15 mouse cellular contexts compared by ENCODE assay signal in the genomic region with DNA sequence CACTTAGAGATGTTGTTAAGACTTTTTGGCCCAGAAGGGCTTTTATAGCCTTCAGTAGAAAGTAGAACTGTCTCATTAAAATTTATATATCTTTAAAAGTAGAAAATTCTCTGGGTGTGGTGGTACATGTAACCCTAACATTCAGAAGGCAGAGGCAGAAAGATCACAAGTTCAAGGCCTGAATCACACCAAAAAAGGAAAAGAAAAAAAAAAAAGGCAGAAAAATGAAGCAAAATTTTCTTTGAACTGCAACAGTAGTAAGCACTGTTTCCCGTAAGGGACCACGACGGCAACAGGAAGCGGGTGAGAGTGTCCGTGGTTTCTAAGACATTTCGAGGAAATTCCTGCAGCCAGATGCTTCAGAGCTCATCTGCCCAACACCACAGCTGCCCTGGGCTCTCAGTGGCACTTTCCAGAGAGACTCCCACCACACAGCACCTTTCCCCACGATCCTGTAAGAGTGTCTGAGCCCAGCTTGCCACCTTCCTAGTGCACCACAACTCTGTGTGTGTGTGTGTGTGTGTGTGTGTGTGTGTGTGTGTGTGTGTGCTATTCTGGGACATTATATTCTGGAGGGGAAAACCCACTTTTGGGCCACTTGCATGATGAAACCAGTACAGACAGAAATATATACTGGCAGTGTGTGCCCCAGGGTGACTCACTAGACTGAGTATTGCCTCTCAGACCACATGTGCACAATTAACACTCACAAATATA. TPM values are rescaled to one million over a fixed set of nuclear protein-coding genes. Genes with fewer than 3 reads are reported as not detected.
DNase-seq lines count a peak whose midpoint lies in the region; ATAC-seq and TF ChIP-seq lines count a peak whose summit lies in the region.
"Had no signal": no experiment of that assay in that cellular context is flagged by ENCODE, and none has a peak within 500 bp of the region (broad histone marks: within the 10 kb centered on the region; RNA-seq: fewer than 3 reads in every experiment).

No protein-coding gene starts in this region.

- no peak overlapping the region for H3K9ac ChIP-seq in kidney, embryonic 14.5 days (ENCODE audit: low read depth, low read length)
- H3K9ac ChIP-seq: limb, embryonic 13.5 days; stomach, embryonic 15.5 days had no signal

- no peaks in the 10 kb centered on the region for H3K9me3 ChIP-seq in kidney, embryonic 14.5 days (ENCODE audit: control insufficient read depth, low read length)
- H3K9me3 ChIP-seq: forebrain, embryonic 10.5 days; G1E; limb, embryonic 13.5 days; stomach, embryonic 15.5 days had no signal

- H3K27ac ChIP-seq in kidney, embryonic 14.5 days (ENCODE audit: low read depth, low read length): no peak overlapping the region
- H3K27ac ChIP-seq in bone marrow macrophage, adult 2 months (ENCODE audit: insufficient read depth, low read depth, low read length): peak overlapping the region; percentile 14; the same call in 1 of the 2 replicates
- H3K27ac ChIP-seq: forebrain, embryonic 10.5 days; limb, embryonic 13.5 days; macrophage; stomach, embryonic 15.5 days had no signal

- no peak for TF ChIP-seq CTCF in bone marrow macrophage, adult 2 months (IDR thresholded peaks at IDR 0.05; ENCODE audit: low read depth, low read length)

- no peaks in the 10 kb centered on the region for H3K4me1 ChIP-seq in kidney, embryonic 14.5 days (ENCODE audit: control insufficient read depth, insufficient read depth, low read length)
- H3K4me1 ChIP-seq in bone marrow macrophage, adult 2 months (ENCODE audit: control insufficient read depth, insufficient read depth, low read length): peaks cover 14% of the 10 kb centered on the region

- no peak for ATAC-seq in kidney, embryonic 14.5 days (ENCODE audit: low FRiP score, low TSS enrichment)

- DNase-seq in kidney, postnatal 10 days: peak; percentile 50
- DNase-seq in A20 (ENCODE audit: low read depth, low spot score): peak; percentile 42
- DNase-seq in natural killer cell, adult 2 months (ENCODE audit: low spot score in 2 of 2): peak; percentile 71 to 81
- DNase-seq in urinary bladder, adult 2 months (ENCODE audit: low spot score): no peak
- no peak for DNase-seq in urinary bladder, postnatal 14 days (ENCODE audit: low spot score)
- no peak for DNase-seq in cerebellum, adult 9-10 months
- DNase-seq: gastrocnemius, postnatal 14 days; retina, postnatal 1 day had no signal

- no peak for TF ChIP-seq POLR2A in bone marrow macrophage, adult 2 months (IDR thresholded peaks at IDR 0.05; ENCODE audit: borderline replicate concordance, low read depth, low read length)

- no peaks in the 10 kb centered on the region for H3K36me3 ChIP-seq in kidney, embryonic 14.5 days (ENCODE audit: control insufficient read depth, insufficient read depth, low read length)
- H3K36me3 ChIP-seq: forebrain, embryonic 10.5 days; stomach, embryonic 15.5 days had no signal

- no peaks in the 10 kb centered on the region for H3K27me3 ChIP-seq in kidney, embryonic 14.5 days (ENCODE audit: control insufficient read depth, insufficient read depth, low read length)
- H3K27me3 ChIP-seq: limb, embryonic 13.5 days; stomach, embryonic 15.5 days had no signal

- no peak overlapping the region for H3K4me2 ChIP-seq in kidney, embryonic 14.5 days (replicated peaks; ENCODE audit: low read depth, low read length)
- H3K4me2 ChIP-seq: limb, embryonic 13.5 days; stomach, embryonic 15.5 days had no signal

- WGBS in kidney, embryonic 14.5 days: 70% methylated on average over 7 of the region's 7 CpGs

- H3K4me3 ChIP-seq in kidney, embryonic 14.5 days (ENCODE audit: low read length): no peak overlapping the region
- H3K4me3 ChIP-seq in bone marrow macrophage, adult 2 months (ENCODE audit: insufficient read depth, low read length): peak overlapping the region; percentile 21; the same call in 1 of the 2 replicates
- H3K4me3 ChIP-seq: forebrain, embryonic 10.5 days; limb, embryonic 13.5 days; stomach, embryonic 15.5 days had no signal

RNA-seq across cellular contexts. Expression of gene Rnf157, which starts 35.7 kb away (rescaled TPM):
- polyA plus RNA-seq in kidney, embryonic 14.5 days (2014; fragmentation: Nextera tagmentation; extraction: Ambion mirVana): 9.1 and 14.1 TPM in 2 replicates
- 12.3 and 12.4 TPM in 2 replicates for polyA plus RNA-seq in bone marrow macrophage, adult 2 months (2012; ENCODE audit: insufficient read depth, insufficient read length, missing spikeins)
- polyA plus RNA-seq in urinary bladder, adult 2 months (2012; rRNA removed): 5.0 and 8.3 TPM in 2 replicates

RNA-seq across cellular contexts. Expression of gene Foxj1, which starts 41.9 kb away (rescaled TPM):
- polyA plus RNA-seq in kidney, embryonic 14.5 days (2014; fragmentation: Nextera tagmentation; extraction: Ambion mirVana): 1.2 and 1.8 TPM in 2 replicates
- polyA plus RNA-seq in bone marrow macrophage, adult 2 months (2012; ENCODE audit: insufficient read depth, insufficient read length, missing spikeins): not detected in 2 replicates
- 0.24 and 0.34 TPM in 2 replicates for polyA plus RNA-seq in urinary bladder, adult 2 months (2012; rRNA removed)
- polyA plus RNA-seq: macrophage had no signal

RNA-seq across cellular contexts. Expression of gene Ubald2, which starts 56.8 kb away (rescaled TPM):
- polyA plus RNA-seq in kidney, embryonic 14.5 days (2014; fragmentation: Nextera tagmentation; extraction: Ambion mirVana): 79.7 and 80.8 TPM in 2 replicates
- polyA plus RNA-seq in bone marrow macrophage, adult 2 months (2012; ENCODE audit: insufficient read depth, insufficient read length, missing spikeins): 123 and 152 TPM in 2 replicates
- polyA plus RNA-seq in urinary bladder, adult 2 months (2012; rRNA removed): 89.8 and 104 TPM in 2 replicates

Comparison
In these comparisons a context has a peak if more than half of its experiments do, and no peak if none do; other contexts are left out.
1. DNase-seq: peak in kidney, postnatal 10 days (single experiment), A20 (single experiment) and natural killer cell, adult 2 months (2 of 2); none in urinary bladder, adult 2 months (single experiment), urinary bladder, postnatal 14 days (single experiment) and cerebellum, adult 9-10 months (single experiment).